Mouse (Mus musculus) frontal cortex, adult (tissue): ENCODE results near the gene Nr2f1.
A peak's percentile ranks its signal among the peaks of the same experiment; 100 is the strongest.

Experiments used
- ATAC-seq: cut with Nextera tagmentation; 2 replicates; pipeline ENCODE4 v1.9.2; 2017; ENCODE audit warnings: mild to moderate bottlenecking, moderate library complexity, mixed read lengths; ENCODE audit not compliant: low TSS enrichment

Gene Nr2f1

GRCm38 (mm10) chr13:78179312-78180097 is 20.1 kb downstream of the Nr2f1 start:
- peak; percentile 58 for ATAC-seq

- ATAC-seq, result no peak
Measured at GRCm38 (mm10) chr13:78178771-78179170, 20.8 kb downstream of the Nr2f1 start.

- no peak for ATAC-seq
Measured at GRCm38 (mm10) chr13:78178021-78178420, 21.5 kb downstream of the Nr2f1 start.

GRCm38 (mm10) chr13:78177381-78177950 is 22.1 kb downstream of the Nr2f1 start:
- ATAC-seq, result no peak

GRCm38 (mm10) chr13:78175821-78176380 is 23.7 kb downstream of the Nr2f1 start:
- ATAC-seq, result peak; percentile 76

DNA sequence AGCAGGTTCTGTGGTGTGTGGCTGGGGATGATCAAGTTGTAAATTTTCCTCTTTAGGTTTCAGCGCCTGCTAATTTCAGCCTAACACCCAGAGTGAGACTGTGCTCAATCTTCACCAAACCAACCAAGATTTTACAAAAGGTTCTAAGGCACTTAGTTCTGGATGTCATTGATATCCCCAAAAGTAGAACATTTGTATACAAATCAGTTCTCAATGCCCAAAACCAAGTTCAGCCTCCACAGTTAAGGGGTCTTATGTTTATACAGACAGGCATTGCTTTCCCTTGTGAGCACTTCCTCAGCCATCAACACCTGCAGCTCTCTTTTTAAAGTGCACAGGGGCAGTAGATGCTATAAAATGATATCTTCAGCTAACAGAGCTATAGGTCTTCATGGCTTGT is 24.7 kb downstream of the Nr2f1 start:
- no peak for ATAC-seq

DNA sequence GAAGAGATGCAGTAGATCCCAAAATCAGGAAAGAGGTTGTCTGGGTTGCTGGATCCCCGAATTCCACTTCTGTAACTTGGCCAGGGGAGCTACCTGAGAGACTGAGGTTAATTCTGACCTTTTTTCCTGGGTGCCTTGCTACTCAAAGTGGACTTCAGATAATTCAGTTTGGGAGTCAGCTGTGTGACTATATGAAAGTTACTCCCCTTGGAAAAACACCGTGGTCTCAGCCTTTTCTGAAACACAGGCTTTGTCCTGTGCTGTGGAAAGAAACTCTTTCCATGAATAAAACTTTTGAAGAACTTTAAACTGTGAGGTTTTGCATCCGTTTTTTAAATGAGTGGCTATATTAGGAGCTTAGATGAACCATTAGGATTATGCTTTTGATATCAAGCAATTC is 25.4 kb downstream of the Nr2f1 start:
- no peak for ATAC-seq

DNA sequence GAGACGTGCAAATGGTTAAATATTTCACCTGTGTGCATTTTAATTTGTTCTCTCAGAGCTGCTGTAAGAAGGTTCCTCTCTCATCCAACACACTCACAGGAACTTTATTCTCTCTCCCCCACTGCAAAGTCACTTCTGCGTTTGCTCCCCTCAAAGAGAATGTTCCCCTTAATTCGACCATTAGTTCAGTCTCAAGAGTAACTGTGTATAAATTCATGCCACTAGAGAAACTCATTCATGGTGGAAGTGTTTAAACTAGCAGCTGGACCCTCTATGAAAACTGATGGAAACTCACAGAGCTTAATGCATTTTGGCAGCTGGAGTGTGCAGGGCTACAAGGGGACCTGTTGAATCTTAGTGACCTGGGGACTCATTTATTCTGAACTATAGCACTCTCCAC is 26.7 kb downstream of the Nr2f1 start:
- no peak for ATAC-seq

DNA sequence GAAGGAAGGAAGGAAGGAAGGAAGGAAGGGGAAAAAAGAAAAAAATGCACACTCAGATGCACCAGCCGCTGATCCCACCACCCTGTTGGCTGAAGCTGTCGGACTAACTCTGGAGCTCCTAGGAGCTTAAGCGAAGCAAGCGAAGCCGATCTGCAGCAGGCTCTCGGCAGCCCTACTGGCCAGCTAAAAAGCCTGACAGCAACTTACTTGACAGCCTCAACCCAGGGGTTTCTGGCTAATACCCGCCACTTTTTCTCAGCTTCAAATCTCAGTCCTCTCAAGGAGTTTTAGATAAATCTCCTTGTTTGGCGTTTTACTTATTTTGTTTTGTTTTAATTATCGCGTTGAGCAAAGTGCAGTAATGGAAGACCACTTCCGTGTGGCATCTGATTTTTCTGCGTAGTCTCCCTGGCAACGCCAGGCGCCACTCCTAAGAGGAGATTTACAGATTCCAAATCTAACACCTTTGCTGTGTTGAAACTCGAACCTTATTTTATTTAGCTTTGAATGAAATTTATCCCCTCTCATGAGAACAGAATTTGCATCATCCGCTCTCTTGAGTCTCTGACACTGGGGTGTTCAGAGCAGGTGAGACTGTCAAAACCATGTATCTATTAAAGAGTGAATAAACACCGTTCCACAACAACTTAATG is 27.4 kb downstream of the Nr2f1 start:
- peak; percentile 80 for ATAC-seq

DNA sequence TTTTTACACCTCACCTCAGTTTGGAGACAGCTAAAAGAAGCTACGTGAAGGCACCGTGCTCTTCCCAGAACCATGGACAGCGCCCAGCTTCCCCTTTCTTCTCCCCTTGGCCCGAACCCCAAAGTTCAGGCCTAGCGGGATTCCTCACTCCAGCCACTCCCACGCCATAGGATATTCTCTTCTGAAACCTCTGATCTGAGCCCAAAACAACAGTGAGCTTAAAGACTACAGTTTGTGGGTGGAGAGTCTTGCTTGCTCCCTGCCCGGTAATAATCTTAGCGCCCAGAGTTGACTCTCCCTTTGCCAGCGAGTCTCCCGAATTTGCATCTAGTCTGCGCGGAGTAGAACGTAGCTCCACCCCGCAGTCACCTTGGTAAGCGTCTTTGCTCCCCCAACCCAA is 28.2 kb downstream of the Nr2f1 start:
- peak; percentile 39 for ATAC-seq

GRCm38 (mm10) chr13:78168166-78168565 is 31.4 kb downstream of the Nr2f1 start:
- no peak for ATAC-seq

GRCm38 (mm10) chr13:78164941-78165340 is 34.6 kb downstream of the Nr2f1 start:
- ATAC-seq, result no peak

DNA sequence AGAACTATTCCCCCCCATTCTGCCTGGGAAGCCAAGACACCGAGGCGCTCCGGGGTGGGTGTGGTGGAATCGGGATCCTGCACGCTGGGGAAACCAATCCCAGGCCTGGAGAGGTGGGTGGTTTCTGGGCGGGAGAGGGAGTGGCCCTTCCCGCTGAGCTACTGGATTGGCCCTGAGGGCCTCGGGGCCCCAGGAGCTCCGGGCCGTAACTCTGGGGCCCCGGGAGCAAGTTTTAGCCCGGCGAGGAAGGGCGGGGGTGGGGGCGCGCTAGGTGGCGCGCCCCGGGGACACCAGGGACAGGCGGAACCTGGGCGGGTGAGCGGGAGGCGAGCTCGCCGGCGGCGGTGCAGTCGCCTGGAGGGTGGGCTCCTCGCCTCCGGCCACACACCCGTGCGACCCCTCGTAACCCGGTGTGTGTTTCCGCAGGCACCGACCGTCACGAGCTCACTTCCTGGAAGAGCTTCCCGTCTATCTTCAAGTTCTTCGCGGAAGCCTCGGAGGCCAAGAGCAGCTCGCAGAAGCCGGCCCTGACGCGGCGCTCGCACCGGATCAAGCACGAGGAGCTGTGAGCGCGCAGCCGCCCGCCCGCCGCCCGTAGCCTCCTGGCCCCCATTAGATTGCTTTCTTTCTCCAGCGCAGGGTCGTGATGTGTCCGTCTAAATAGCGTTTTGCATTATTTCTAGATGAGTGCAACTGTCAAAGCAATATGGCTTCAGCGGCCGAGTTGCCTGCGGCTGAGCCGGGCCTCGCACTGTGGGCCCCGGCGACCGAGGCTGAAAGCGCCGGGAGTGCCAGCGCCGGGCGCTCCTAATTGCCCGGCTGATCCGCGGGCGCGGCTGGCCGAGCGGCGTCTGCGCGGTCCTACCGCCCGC is 36.2 kb downstream of the Nr2f1 start:
- ATAC-seq, result peak; percentile 96

GRCm38 (mm10) chr13:78162149-78162548 is 37.4 kb downstream of the Nr2f1 start:
- ATAC-seq, result peak; percentile 48; the same call in 1 of the 2 replicates

GRCm38 (mm10) chr13:78157465-78157864 is 42.1 kb downstream of the Nr2f1 start:
- no peak for ATAC-seq
